Mouse (Mus musculus) MEL (cell line): Measurements from ENCODE around the gene Olfr1441. TPM values are rescaled to one million over a fixed set of nuclear protein-coding genes. Genes with fewer than 3 reads are reported as not detected.

Source experiments
- DNase-seq: peaks from one replicate; pipeline ENCODE4 v3.0.0; 2011; ENCODE audit warnings: low read depth, low spot score
- H3K27ac ChIP-seq: 2 replicates; pipeline ENCODE4 v1.5.1; 2012; ENCODE audit warnings: low read depth, mild to moderate bottlenecking, control low read depth, low read length, moderate library complexity; ENCODE audit not compliant: control insufficient read depth
- H3K27me3 ChIP-seq, 2 experiments: fragments of 150-350 bp in 1 of 2; sonication (generic) in 1 of 2; 2 replicates each; pipeline ENCODE4 v1.6.1; 2012; ENCODE audit warnings: low read length in 2 of 2, mild to moderate bottlenecking in 2 of 2, improper control_type of control experiment in 1 of 2, moderate library complexity in 1 of 2; ENCODE audit not compliant: insufficient read depth in 2 of 2, control insufficient read depth in 1 of 2
- H3K36me3 ChIP-seq, 2 experiments: 2 replicates each; pipeline ENCODE4 v1.6.1; 2012 to 2014; ENCODE audit warnings: low read length in 2 of 2, improper control_type of control experiment in 1 of 2, inconsistent platforms in 1 of 2, mild to moderate bottlenecking in 1 of 2; ENCODE audit not compliant: insufficient read depth in 2 of 2, control insufficient read depth in 1 of 2
- H3K4me1 ChIP-seq, 2 experiments: fragments of 150-350 bp in 1 of 2; sonication (generic) in 1 of 2; 2 replicates each; pipeline ENCODE4 v1.6.1; 2012; ENCODE audit warnings: low read length in 2 of 2, improper control_type of control experiment in 1 of 2, mild to moderate bottlenecking in 1 of 2; ENCODE audit not compliant: insufficient read depth in 2 of 2, control insufficient read depth in 1 of 2
- H3K4me3 ChIP-seq, 2 experiments: fragments of 150-350 bp in 1 of 2; sonication (generic) in 1 of 2; 2 replicates each; pipeline ENCODE4 v1.5.1; 2012; ENCODE audit warnings: low read depth in 2 of 2, low read length in 2 of 2, mild to moderate bottlenecking in 2 of 2, moderate library complexity in 2 of 2, control low read depth in 1 of 2, improper control_type of control experiment in 1 of 2; ENCODE audit not compliant: control insufficient read depth in 1 of 2, insufficient read depth in 1 of 2
- H3K79me2 ChIP-seq: 2 replicates; pipeline ENCODE4 v1.6.1; 2012; ENCODE audit warnings: mild to moderate bottlenecking, low read length, moderate library complexity; ENCODE audit not compliant: control insufficient read depth, poor library complexity, insufficient read depth
- H3K9ac ChIP-seq: 2 replicates; pipeline ENCODE4 v1.6.1; 2012; ENCODE audit warnings: low read depth, mild to moderate bottlenecking, control low read depth, low read length, moderate library complexity; ENCODE audit not compliant: control insufficient read depth, poor library complexity, severe bottlenecking
- H3K9me3 ChIP-seq: fragments of 150-350 bp; sonication (generic); replicated peaks from 2 replicates; pipeline ENCODE4 v1.6.1; 2012; ENCODE audit warnings: mild to moderate bottlenecking, low read length, improper control_type of control experiment, moderate library complexity; ENCODE audit not compliant: insufficient read depth
- BHLHE40 ChIP-seq: IDR thresholded peaks from 2 replicates; pipeline ENCODE4 v1.6.1; 2012; ENCODE audit warnings: low read depth, mild to moderate bottlenecking, inconsistent platforms, low read length, improper control_type of control experiment, borderline replicate concordance
- CHD2 ChIP-seq: IDR thresholded peaks from 2 replicates; pipeline ENCODE4 v1.6.1; 2011; ENCODE audit warnings: low read length, improper control_type of control experiment
- CTCF ChIP-seq, 3 experiments: IDR thresholded peaks in 2 of 3; conservative IDR thresholded peaks in 1 of 3; 2 replicates each; pipeline ENCODE4 v1.5.1; 2011 to 2012; ENCODE audit warnings: low read length in 3 of 3, low read depth in 2 of 3, mild to moderate bottlenecking in 2 of 3, improper control_type of control experiment in 1 of 3, inconsistent platforms in 1 of 3, mixed read lengths in 1 of 3, moderate library complexity in 1 of 3; ENCODE audit not compliant: control insufficient read depth in 1 of 3, insufficient read depth in 1 of 3, poor library complexity in 1 of 3, severe bottlenecking in 1 of 3
- ELF1 ChIP-seq: IDR thresholded peaks from 2 replicates; pipeline ENCODE4 v1.6.1; 2014; ENCODE audit warnings: low read depth, mild to moderate bottlenecking, inconsistent platforms, low read length, improper control_type of control experiment, moderate library complexity
- EP300 ChIP-seq, 2 experiments: IDR thresholded peaks; 2 replicates each; pipeline ENCODE4 v1.6.1; 2011; ENCODE audit warnings: improper control_type of control experiment in 2 of 2, low read length in 2 of 2, low read depth in 1 of 2, mild to moderate bottlenecking in 1 of 2
- GATA1 ChIP-seq: IDR thresholded peaks from 2 replicates; pipeline ENCODE4 v1.6.1; 2011; ENCODE audit warnings: low read depth, low read length, improper control_type of control experiment
- HCFC1 ChIP-seq: IDR thresholded peaks from 2 replicates; pipeline ENCODE4 v1.6.1; 2012; ENCODE audit warnings: low read depth, mild to moderate bottlenecking, inconsistent platforms, low read length, improper control_type of control experiment, moderate library complexity
- JUND ChIP-seq: IDR thresholded peaks from 2 replicates; pipeline ENCODE4 v1.6.1; 2011; ENCODE audit warnings: low read depth, mild to moderate bottlenecking, improper control_type of control experiment, low read length
- KAT2A ChIP-seq: conservative IDR thresholded peaks from 2 replicates; pipeline ENCODE4 v1.6.1; 2012; ENCODE audit warnings: low read depth, low read length, improper control_type of control experiment, inconsistent platforms
- MAFK ChIP-seq: IDR thresholded peaks from 2 replicates; pipeline ENCODE4 v1.6.1; 2011; ENCODE audit warnings: low read depth, mild to moderate bottlenecking, low read length, improper control_type of control experiment, borderline replicate concordance
- MAX ChIP-seq: IDR thresholded peaks from 2 replicates; pipeline ENCODE4 v1.6.1; 2011; ENCODE audit warnings: low read length, improper control_type of control experiment
- MEF2A ChIP-seq: IDR thresholded peaks from 2 replicates; pipeline ENCODE4 v1.6.1; 2014; ENCODE audit warnings: low read depth, mild to moderate bottlenecking, inconsistent platforms, low read length, improper control_type of control experiment; ENCODE audit not compliant: poor library complexity, insufficient replicate concordance, severe bottlenecking; ENCODE audit errors: extremely low read depth
- POLR2A ChIP-seq, 2 experiments: IDR thresholded peaks; 2 replicates each; pipeline ENCODE4 v1.6.1; 2011 to 2012; ENCODE audit warnings: low read length in 2 of 2, mild to moderate bottlenecking in 2 of 2, control low read depth in 1 of 2, improper control_type of control experiment in 1 of 2, low read depth in 1 of 2, moderate library complexity in 1 of 2; ENCODE audit not compliant: control insufficient read depth in 1 of 2, insufficient read depth in 1 of 2, poor library complexity in 1 of 2
- POLR2AphosphoS5 ChIP-seq: IDR thresholded peaks from 2 replicates; pipeline ENCODE4 v1.6.1; 2012; ENCODE audit warnings: low read depth, borderline replicate concordance, mild to moderate bottlenecking, inconsistent platforms, low read length, moderate library complexity, mixed read lengths
- RCOR1 ChIP-seq: IDR thresholded peaks from 2 replicates; pipeline ENCODE4 v1.6.1; 2012; ENCODE audit warnings: low read depth, mild to moderate bottlenecking, inconsistent platforms, low read length, improper control_type of control experiment
- SIN3A ChIP-seq: IDR thresholded peaks from 2 replicates; pipeline ENCODE4 v1.6.1; 2012; ENCODE audit warnings: low read length, improper control_type of control experiment, inconsistent platforms
- SMC3 ChIP-seq: IDR thresholded peaks from 2 replicates; pipeline ENCODE4 v1.6.1; 2011; ENCODE audit warnings: low read depth, low read length, improper control_type of control experiment
- TAL1 ChIP-seq: IDR thresholded peaks from 2 replicates; pipeline ENCODE4 v1.6.1; 2012; ENCODE audit warnings: mild to moderate bottlenecking, inconsistent platforms, low read length, moderate library complexity, mixed read lengths
- TCF12 ChIP-seq: IDR thresholded peaks from 2 replicates; pipeline ENCODE4 v1.6.1; 2014; ENCODE audit warnings: low read depth, mild to moderate bottlenecking, inconsistent platforms, low read length, improper control_type of control experiment, moderate library complexity
- UBTF ChIP-seq: IDR thresholded peaks from 2 replicates; pipeline ENCODE4 v1.6.1; 2012; ENCODE audit warnings: low read depth, mild to moderate bottlenecking, inconsistent platforms, low read length, improper control_type of control experiment, moderate library complexity, borderline replicate concordance; ENCODE audit not compliant: insufficient read depth
- USF1 ChIP-seq: IDR thresholded peaks from 2 replicates; pipeline ENCODE4 v1.6.1; 2014; ENCODE audit warnings: low read depth, mild to moderate bottlenecking, inconsistent platforms, low read length, improper control_type of control experiment, moderate library complexity
- USF2 ChIP-seq, 2 experiments: IDR thresholded peaks; 2 replicates each; pipeline ENCODE4 v1.6.1; 2011 to 2012; ENCODE audit warnings: improper control_type of control experiment in 2 of 2, low read length in 2 of 2, borderline replicate concordance in 1 of 2, inconsistent platforms in 1 of 2, low read depth in 1 of 2, mild to moderate bottlenecking in 1 of 2; ENCODE audit not compliant: insufficient read depth in 1 of 2
- ZKSCAN1 ChIP-seq: IDR thresholded peaks from 2 replicates; pipeline ENCODE4 v1.6.1; 2012; ENCODE audit warnings: low read depth, mild to moderate bottlenecking, inconsistent platforms, low read length, improper control_type of control experiment, moderate library complexity
- ZMIZ1 ChIP-seq: IDR thresholded peaks from 2 replicates; pipeline ENCODE4 v1.6.1; 2012; ENCODE audit warnings: low read depth, mild to moderate bottlenecking, inconsistent platforms, low read length, improper control_type of control experiment, moderate library complexity
- ZNF384 ChIP-seq: IDR thresholded peaks from 2 replicates; pipeline ENCODE4 v1.6.1; 2012; ENCODE audit warnings: low read depth, mild to moderate bottlenecking, inconsistent platforms, low read length, improper control_type of control experiment
- polyA plus RNA-seq, 2 experiments: library from polyadenylated mRNA; stranded (reverse) in 1 of 2; unstranded in 1 of 2; fragments of >175 nt in 1 of 2; fragments of >200 nt in 1 of 2; gene quantifications; 2 replicates each; pipeline versions ENCODE4 v1.2.1 to v1.2.4; 2012; ENCODE audit warnings: low replicate concordance in 2 of 2, low read depth in 1 of 2; ENCODE audit not compliant: insufficient read length in 2 of 2, insufficient read depth in 1 of 2, missing spikeins in 1 of 2
- total RNA-seq: library from RNA; depleted of rRNA; stranded (reverse); fragments of 300-350 nt; gene quantifications from 2 replicates; pipeline ENCODE4 v1.2.3, GENCODE M21; 2012; rRNA removed

Gene Olfr1441
- total RNA-seq (not detected in 2 replicates), polyA plus RNA-seq (under 1 TPM in 1 of 2 experiments, not detected in 1; 0.03 TPM)

DNA sequence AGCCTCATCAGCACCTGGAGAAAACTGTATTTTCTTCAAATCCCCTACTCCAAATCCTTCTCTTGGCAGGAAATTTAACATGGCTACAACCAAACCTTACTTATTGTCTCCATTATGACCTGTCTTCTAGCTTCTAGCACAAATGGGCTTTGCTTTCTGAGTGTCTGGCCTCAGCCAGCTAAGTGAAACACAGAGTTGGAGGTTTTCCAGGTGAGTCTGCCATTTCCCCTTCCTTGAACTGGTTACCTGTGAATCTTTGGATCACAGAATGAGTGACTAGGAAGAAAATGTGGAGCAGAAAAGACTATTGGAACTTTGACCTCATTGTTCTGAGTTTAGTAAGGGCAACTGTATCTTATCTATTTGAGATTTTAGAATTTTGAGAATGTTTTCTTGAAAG, at the start of gene Olfr1441:
TSS of gene Olfr1441 (plus strand) at position 73 of the 400 bp plus-strand sequence.
- no peak within 1 kb of the TSS for H3K4me3 ChIP-seq
- TF ChIP-seq TCF12 (no peak), RCOR1 (no peak), ZNF384 (no peak), UBTF (no peak), USF2 (IDR thresholded peaks at IDR 0.05; ENCODE audit: borderline replicate concordance in 1 of 2, insufficient read depth in 1 of 2, low read depth in 1 of 2, low read length in 2 of 2) (no peak), MAX (no peak), USF1 (no peak), SMC3 (no peak), BHLHE40 (no peak), ZMIZ1 (no peak), EP300 (IDR thresholded peaks at IDR 0.05; ENCODE audit: low read depth in 1 of 2, low read length in 2 of 2) (no peak)

DNA sequence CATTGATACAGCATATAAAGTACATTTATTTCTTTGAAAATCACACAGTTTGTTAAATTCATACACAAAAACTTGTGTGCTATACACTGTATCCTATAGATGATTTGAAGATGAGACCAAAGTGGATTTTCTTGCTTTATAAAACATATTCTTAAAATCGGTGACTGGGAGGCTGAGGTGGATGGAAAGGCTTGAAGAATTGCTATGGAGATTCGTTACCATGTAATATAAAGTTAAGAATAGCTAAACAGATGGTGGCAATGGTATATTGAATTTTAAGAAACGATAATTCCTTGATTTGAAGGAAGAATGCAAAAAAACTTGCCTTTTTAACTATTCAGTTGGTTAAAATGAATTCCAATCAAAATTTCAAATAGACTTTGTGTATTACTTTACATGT, 44.2 kb upstream of the Olfr1441 start:
- Histone ChIP-seq H3K79me2 (no peaks in the 10 kb centered on the region), H3K4me3 (no peak overlapping the region), H3K27me3 (no peaks in the 10 kb centered on the region), H3K4me1 (no peaks in the 10 kb centered on the region), H3K36me3 (no peaks in the 10 kb centered on the region), H3K9ac (no peak overlapping the region), H3K9me3 (no peaks in the 10 kb centered on the region), H3K27ac (no peak overlapping the region)
- TF ChIP-seq ZKSCAN1, result no peak
- no peak for TF ChIP-seq MAX
- TF ChIP-seq JUND, result no peak
- no peak for TF ChIP-seq CTCF (IDR thresholded peaks at IDR 0.05 in 2 of 3, conservative IDR thresholded peaks at IDR 0.05 in 1 of 3; ENCODE audit: control insufficient read depth in 1 of 3, insufficient read depth in 1 of 3, low read depth in 2 of 3, low read length in 3 of 3, poor library complexity in 1 of 3, severe bottlenecking in 1 of 3)
- TF ChIP-seq SMC3, result no peak
- no peak for TF ChIP-seq TAL1
- TF ChIP-seq ELF1, result no peak
- TF ChIP-seq TCF12, result no peak
- TF ChIP-seq CHD2, result no peak
- TF ChIP-seq POLR2A (IDR thresholded peaks at IDR 0.05; ENCODE audit: control insufficient read depth in 1 of 2, insufficient read depth in 1 of 2, low read depth in 1 of 2, low read length in 2 of 2, poor library complexity in 1 of 2), result no peak
- no peak for TF ChIP-seq MEF2A
- TF ChIP-seq ZNF384, result no peak
- no peak for TF ChIP-seq KAT2A
- TF ChIP-seq GATA1, result no peak
- no peak for TF ChIP-seq HCFC1
- TF ChIP-seq SIN3A, result no peak
- TF ChIP-seq MAFK, result no peak
- no peak for TF ChIP-seq POLR2AphosphoS5
- no peak for TF ChIP-seq USF2 (IDR thresholded peaks at IDR 0.05; ENCODE audit: borderline replicate concordance in 1 of 2, insufficient read depth in 1 of 2, low read depth in 1 of 2, low read length in 2 of 2)
- no peak for TF ChIP-seq USF1
- no peak for DNase-seq

More for the DNA sequence above, at the start of gene Olfr1441:
- no peak within 1 kb of the TSS for H3K27ac ChIP-seq
- H3K4me1 ChIP-seq, result no peaks in the 10 kb centered on the region
- no peaks in the 10 kb centered on the region for H3K27me3 ChIP-seq
- H3K36me3 ChIP-seq, result no peaks in the 10 kb centered on the region
- no peak within 1 kb of the TSS for H3K9ac ChIP-seq
- no peaks in the 10 kb centered on the region for H3K79me2 ChIP-seq
- H3K9me3 ChIP-seq, result no peaks in the 10 kb centered on the region
- no peak for DNase-seq
